Mouse (Mus musculus) frontal cortex, postnatal 25 days (tissue): Measurements from ENCODE around the gene Otulin.

ENCODE experiments used
- DNase-seq, 2 experiments: peaks; one replicate each; pipeline ENCODE4 v3.0.0; 2022; ENCODE audit warnings: low spot score in 2 of 2

Gene Otulin

GRCm38 (mm10) chr15:27657866-27658265, 27.4 kb upstream of the Otulin start:
- DNase-seq: no peak

GRCm38 (mm10) chr15:27656626-27657025, 26.1 kb upstream of the Otulin start:
- DNase-seq: no peak

GRCm38 (mm10) chr15:27655015-27655414, 24.5 kb upstream of the Otulin start:
- DNase-seq: no peak

- no peak for DNase-seq
Observed at GRCm38 (mm10) chr15:27647686-27648085, 17.2 kb upstream of the Otulin start.

GRCm38 (mm10) chr15:27646665-27647064, 16.2 kb upstream of the Otulin start:
- DNase-seq: no peak

GRCm38 (mm10) chr15:27645250-27645649, 14.8 kb upstream of the Otulin start:
- DNase-seq: no peak

- DNase-seq: no peak
Observed at GRCm38 (mm10) chr15:27642895-27643294, 12.4 kb upstream of the Otulin start.

GRCm38 (mm10) chr15:27641171-27641570, 10.7 kb upstream of the Otulin start:
- no peak for DNase-seq

- DNase-seq: no peak
Observed at GRCm38 (mm10) chr15:27633941-27634900, 3.7 kb upstream of the Otulin start.

- no peak for DNase-seq
Observed at GRCm38 (mm10) chr15:27629800-27630600, 493 bp downstream of the Otulin start.

GRCm38 (mm10) chr15:27629046-27629445, 1.4 kb downstream of the Otulin start:
- DNase-seq: no peak

GRCm38 (mm10) chr15:27627794-27628193, 2.7 kb downstream of the Otulin start:
- DNase-seq: no peak

GRCm38 (mm10) chr15:27626314-27626713, 4.2 kb downstream of the Otulin start:
- no peak for DNase-seq

GRCm38 (mm10) chr15:27625890-27626255, 4.6 kb downstream of the Otulin start:
- DNase-seq: no peak

GRCm38 (mm10) chr15:27625014-27625889, 5.2 kb downstream of the Otulin start:
- DNase-seq: no peak

GRCm38 (mm10) chr15:27623286-27623685, 7.2 kb downstream of the Otulin start:
- no peak for DNase-seq

- DNase-seq: no peak
Observed at GRCm38 (mm10) chr15:27620475-27621185, 9.9 kb downstream of the Otulin start.

GRCm38 (mm10) chr15:27619683-27620082, 10.8 kb downstream of the Otulin start:
- DNase-seq: no peak

- DNase-seq: no peak
Observed at GRCm38 (mm10) chr15:27618778-27619533, 11.5 kb downstream of the Otulin start.

GRCm38 (mm10) chr15:27617227-27617626, 13.3 kb downstream of the Otulin start:
- no peak for DNase-seq
